Mouse (Mus musculus) limb, embryonic 11.5 days (tissue): ENCODE measurements around the gene Galk1. TPM values are rescaled to one million over a fixed set of nuclear protein-coding genes. Genes with fewer than 3 reads are reported as not detected.

Experiments
- ATAC-seq: fragments of 200-750 bp; cut with Nextera tagmentation; 2 replicates; pipeline ENCODE4 v1.8.0; 2017; ENCODE audit warnings: low read depth; ENCODE audit not compliant: insufficient number of reproducible peaks, low FRiP score, low TSS enrichment
- DNase-seq: peaks from one replicate; pipeline ENCODE4 v3.0.0-alpha.2; 2015; ENCODE audit warnings: low spot score
- H3K27ac ChIP-seq: fragments of 300-500 bp; sonication (generic); replicated peaks from 2 replicates; pipeline ENCODE4 v1.5.1; 2014; ENCODE audit warnings: low read depth, mild to moderate bottlenecking, low read length
- H3K27me3 ChIP-seq: fragments of 300-500 bp; sonication (generic); 2 replicates; pipeline ENCODE4 v1.6.1; 2014; ENCODE audit warnings: mild to moderate bottlenecking, low read length, mixed read lengths; ENCODE audit not compliant: control insufficient read depth, insufficient read depth
- H3K36me3 ChIP-seq: fragments of 300-500 bp; sonication (generic); 2 replicates; pipeline ENCODE4 v1.6.1; 2014; ENCODE audit warnings: mild to moderate bottlenecking, low read length, moderate library complexity, mixed read lengths; ENCODE audit not compliant: control insufficient read depth, insufficient read depth
- H3K4me1 ChIP-seq: fragments of 300-500 bp; sonication (generic); 2 replicates; pipeline ENCODE4 v1.6.1; 2014; ENCODE audit warnings: low read length, mixed read lengths; ENCODE audit not compliant: control insufficient read depth, insufficient read depth
- H3K4me2 ChIP-seq: fragments of 300-500 bp; sonication (generic); 2 replicates; pipeline ENCODE4 v1.6.1; 2014; ENCODE audit warnings: low read depth, mild to moderate bottlenecking, moderate library complexity; ENCODE audit not compliant: severe bottlenecking
- H3K4me3 ChIP-seq: fragments of 300-500 bp; sonication (generic); 2 replicates; pipeline ENCODE4 v1.5.1; 2014; ENCODE audit warnings: low read depth, low read length
- H3K9ac ChIP-seq: fragments of 300-500 bp; sonication (generic); 2 replicates; pipeline ENCODE4 v1.6.1; 2014; ENCODE audit warnings: mild to moderate bottlenecking, low read length
- H3K9me3 ChIP-seq: fragments of 300-500 bp; sonication (generic); 2 replicates; pipeline ENCODE4 v1.6.1; 2016; ENCODE audit warnings: low read length; ENCODE audit not compliant: control insufficient read depth
- WGBS: fragments of 180-500 bp; shearing (Covaris S2); extraction: QIAGEN DNeasy Blood & Tissue Kit; methylation state at CpG from one replicate; pipeline ENCODE4 v1.1.7; 2014; 5-methylcytosine and 5-hydroxymethylcytosine counted together
- polyA plus RNA-seq: library from polyadenylated mRNA; unstranded; fragments of >200 nt; fragmentation: Nextera tagmentation; extraction: Ambion mirVana; gene quantifications from 2 replicates; pipeline ENCODE4 v1.2.1, GENCODE M21; 2014

The Galk1 gene
- 164 and 168 TPM in 2 replicates for polyA plus RNA-seq

- H3K4me1 ChIP-seq = peaks cover 8% of the 10 kb centered on the region
- under 1% methylated on average over 55 of the region's 55 CpGs for WGBS
- peak within 1 kb of the TSS; percentile 80 for H3K4me2 ChIP-seq
- H3K9ac ChIP-seq = peak within 1 kb of the TSS; percentile 86
- peak within 1 kb of the TSS; percentile 62 for H3K4me3 ChIP-seq
- H3K9me3 ChIP-seq = no peaks in the 10 kb centered on the region
- H3K36me3 ChIP-seq = peaks cover 3% of the 10 kb centered on the region; the same call in 1 of the 2 replicates
- peak within 1 kb of the TSS; percentile 90 for H3K27ac ChIP-seq
- H3K27me3 ChIP-seq = no peaks in the 10 kb centered on the region
- peak; percentile 89 for ATAC-seq
- DNase-seq = peak; percentile 95
Measured at GRCm38 (mm10) chr11:116012262-116012947, at the start of gene Galk1. Gene Galk1 (minus strand): TSS chr11:116012719.

- Histone ChIP-seq H3K36me3 (peaks cover 30% of the 10 kb centered on the region), H3K27me3 (no peaks in the 10 kb centered on the region), H3K27ac (no peak overlapping the region), H3K4me3 (no peak overlapping the region), H3K9me3 (no peaks in the 10 kb centered on the region), H3K4me2 (no peak overlapping the region), H3K4me1 (no peaks in the 10 kb centered on the region), H3K9ac (no peak overlapping the region)
- ATAC-seq (no peak), DNase-seq (no peak)
- 89% methylated on average over 13 of the region's 13 CpGs for WGBS
Measured at GRCm38 (mm10) chr11:116061641-116062415, 49.3 kb upstream of the Galk1 start.

GRCm38 (mm10) chr11:116060596-116060995 is 48.1 kb upstream of the Galk1 start:
- WGBS = 93% methylated on average over 9 of the region's 9 CpGs
- DNase-seq (no peak), ATAC-seq (no peak)
- no peak overlapping the region for H3K4me3 ChIP-seq
- no peak overlapping the region for H3K9ac ChIP-seq
- no peaks in the 10 kb centered on the region for H3K4me1 ChIP-seq
- no peaks in the 10 kb centered on the region for H3K27me3 ChIP-seq
- no peak overlapping the region for H3K27ac ChIP-seq
- no peak overlapping the region for H3K4me2 ChIP-seq
- H3K9me3 ChIP-seq = no peaks in the 10 kb centered on the region
- H3K36me3 ChIP-seq = peaks cover 41% of the 10 kb centered on the region

- Histone ChIP-seq H3K4me2 (no peak overlapping the region), H3K4me3 (no peak overlapping the region), H3K9me3 (no peaks in the 10 kb centered on the region), H3K9ac (no peak overlapping the region), H3K36me3 (peaks cover 46% of the 10 kb centered on the region), H3K27ac (no peak overlapping the region), H3K4me1 (no peaks in the 10 kb centered on the region), H3K27me3 (no peaks in the 10 kb centered on the region)
- no peak for DNase-seq
- 96% methylated on average over 11 of the region's 11 CpGs for WGBS
- ATAC-seq = no peak
Measured at GRCm38 (mm10) chr11:116059691-116060025, 47.1 kb upstream of the Galk1 start.

- Histone ChIP-seq H3K36me3 (peaks cover 52% of the 10 kb centered on the region), H3K9ac (no peak overlapping the region), H3K9me3 (no peaks in the 10 kb centered on the region), H3K4me1 (no peaks in the 10 kb centered on the region), H3K4me2 (no peak overlapping the region), H3K27ac (no peak overlapping the region), H3K4me3 (no peak overlapping the region), H3K27me3 (no peaks in the 10 kb centered on the region)
- WGBS = 94% methylated on average over 17 of the region's 17 CpGs
- ATAC-seq (no peak), DNase-seq (no peak)
Measured at GRCm38 (mm10) chr11:116058868-116059690, 46.6 kb upstream of the Galk1 start.

GRCm38 (mm10) chr11:116058022-116058614 is 45.6 kb upstream of the Galk1 start:
- Histone ChIP-seq H3K4me3 (no peak overlapping the region), H3K9me3 (no peaks in the 10 kb centered on the region), H3K4me1 (no peaks in the 10 kb centered on the region), H3K36me3 (peaks cover 59% of the 10 kb centered on the region), H3K4me2 (no peak overlapping the region), H3K27ac (no peak overlapping the region), H3K9ac (no peak overlapping the region), H3K27me3 (no peaks in the 10 kb centered on the region)
- 83% methylated on average over 12 of the region's 12 CpGs for WGBS
- no peak for ATAC-seq
- DNase-seq = no peak

GRCm38 (mm10) chr11:116057237-116057881 is 44.8 kb upstream of the Galk1 start:
- DNase-seq (no peak), ATAC-seq (no peak)
- Histone ChIP-seq H3K27me3 (no peaks in the 10 kb centered on the region), H3K4me3 (no peak overlapping the region), H3K27ac (no peak overlapping the region), H3K4me2 (no peak overlapping the region), H3K4me1 (no peaks in the 10 kb centered on the region), H3K36me3 (peaks cover 65% of the 10 kb centered on the region), H3K9me3 (no peaks in the 10 kb centered on the region), H3K9ac (no peak overlapping the region)
- WGBS = 86% methylated on average over 4 of the region's 4 CpGs
